Mouse (Mus musculus): ENCODE measurements at regions not wholly inside any gene's neighbourhood (a gene's known extent, or its start where the extent isn't known, plus 50 kb on each side); places are given as distances from the start of the nearest gene placed in this dataset.

DNA sequence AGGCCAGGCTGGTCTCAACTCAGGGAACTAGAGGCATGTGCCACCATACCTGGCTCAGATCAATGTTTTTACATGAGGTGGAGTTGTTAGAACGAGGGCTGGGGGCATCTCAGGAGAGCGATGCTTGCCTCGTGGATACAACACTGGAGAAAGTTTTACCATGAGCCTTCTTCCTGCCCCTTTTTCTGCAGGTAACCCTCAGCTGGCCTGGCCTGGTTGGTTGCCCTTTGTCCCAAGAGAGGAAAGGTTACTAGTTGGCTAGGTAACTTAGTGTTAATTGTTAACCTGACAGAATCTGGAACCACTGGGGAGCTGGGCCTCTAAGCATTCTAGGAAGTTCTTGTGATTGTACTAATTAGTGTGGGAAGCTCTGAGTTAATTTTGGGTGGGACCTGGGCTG lies 81.0 kb upstream of the Sertad2 start:
- DNase-seq (ENCODE audit: low spot score) = no peak

DNA sequence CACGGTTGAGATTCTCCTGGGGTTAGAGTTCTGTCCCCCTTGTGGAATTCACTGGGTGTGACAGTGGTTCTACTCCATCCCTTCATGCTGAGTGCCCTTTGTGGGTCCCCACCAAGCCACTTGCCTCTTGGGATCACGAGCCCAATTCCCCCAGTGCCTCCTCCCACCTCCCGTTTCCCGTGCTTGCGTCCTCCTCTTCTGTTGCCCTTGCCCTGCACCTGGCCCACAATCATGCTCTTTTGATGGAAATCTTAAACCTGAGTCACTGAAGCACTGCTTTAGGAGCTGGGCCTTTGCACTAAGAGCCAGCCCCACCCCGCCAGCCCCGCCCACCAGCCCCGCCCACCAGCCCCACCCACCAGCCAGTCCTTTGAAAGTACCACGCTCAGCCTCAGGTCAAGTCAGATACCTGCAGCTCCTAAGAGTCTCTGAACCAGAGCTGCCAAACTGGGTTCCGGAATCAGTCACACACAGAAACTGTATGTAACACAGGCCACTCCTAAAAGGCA lies 79.8 kb upstream of the Sertad2 start:
- no peak for DNase-seq (ENCODE audit: low spot score)

DNA sequence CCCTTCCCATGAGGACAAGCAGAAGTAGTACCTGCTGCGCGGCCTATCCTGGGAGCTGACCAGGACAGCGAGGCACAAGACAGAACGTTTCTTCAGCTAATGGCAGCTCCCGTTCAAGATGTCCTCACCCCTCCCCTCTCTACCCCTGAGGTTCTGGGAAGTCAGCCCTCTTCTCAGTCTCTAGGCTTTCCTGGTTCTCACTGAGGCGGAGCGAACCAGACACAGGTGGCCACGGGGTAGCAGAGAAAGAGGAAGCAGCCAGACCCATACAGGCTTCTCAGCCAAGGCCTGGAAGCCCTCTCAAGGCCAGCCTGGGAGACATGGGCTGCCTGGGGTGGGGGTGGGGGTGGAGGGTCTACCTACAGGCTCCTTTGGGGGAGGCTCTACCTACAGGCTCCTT lies 78.5 kb upstream of the Sertad2 start:
- no peak for DNase-seq (ENCODE audit: low spot score)

DNA sequence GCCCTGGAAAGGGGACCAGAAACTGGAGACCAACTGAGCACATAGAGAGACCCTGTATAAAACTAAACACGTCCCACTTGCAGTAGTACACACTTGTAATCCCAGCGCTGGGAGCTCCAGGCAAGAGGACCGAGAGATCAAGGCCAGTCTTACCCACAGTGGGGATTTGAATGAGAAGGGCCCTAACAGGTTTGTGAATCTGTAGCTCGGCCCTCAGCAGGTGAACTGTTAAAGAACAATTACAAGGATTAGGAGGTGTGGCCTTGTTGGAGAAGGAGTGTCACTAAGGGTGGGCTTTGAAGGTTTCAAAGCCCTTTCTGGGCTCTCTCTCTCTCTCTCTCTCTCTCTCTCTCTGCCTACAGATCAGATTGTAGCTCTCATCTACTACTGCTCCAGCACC lies 76.5 kb upstream of the Sertad2 start:
- DNase-seq (ENCODE audit: low spot score) = no peak

DNA sequence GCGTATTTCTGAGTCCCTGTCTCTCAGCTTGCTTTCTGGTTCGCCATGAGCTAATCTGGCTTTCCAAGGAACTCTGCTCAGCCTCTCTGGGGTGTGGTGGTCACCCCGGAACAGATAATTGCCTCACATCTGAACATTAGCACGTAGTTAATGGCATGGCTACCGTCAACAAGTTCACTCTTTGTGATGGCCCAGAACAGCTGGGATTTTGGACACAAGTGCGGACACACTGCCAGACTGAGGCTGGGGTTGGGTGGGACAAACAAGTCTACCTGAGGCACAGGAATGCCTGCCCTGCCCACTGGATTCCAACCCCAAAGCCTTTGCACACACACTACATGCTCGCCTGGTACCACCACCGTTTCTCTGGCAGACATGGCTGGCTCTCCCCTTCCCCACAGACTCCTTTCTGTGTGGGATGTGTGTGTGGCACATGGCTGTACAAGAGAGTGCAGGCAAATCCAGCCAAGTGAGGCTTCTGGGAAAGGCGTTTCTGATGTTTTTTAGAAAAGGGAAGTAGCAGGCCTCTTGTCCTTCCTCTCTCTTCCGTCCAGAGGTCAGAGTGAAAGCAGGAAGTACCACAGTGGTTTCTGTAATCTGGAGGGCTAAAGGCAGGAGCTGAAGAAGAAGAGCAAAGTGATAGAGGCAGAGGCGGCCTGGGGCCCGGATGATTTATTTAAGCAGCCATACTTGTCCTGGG lies 74.6 kb upstream of the Sertad2 start:
- no peak for DNase-seq (ENCODE audit: low spot score)

DNA sequence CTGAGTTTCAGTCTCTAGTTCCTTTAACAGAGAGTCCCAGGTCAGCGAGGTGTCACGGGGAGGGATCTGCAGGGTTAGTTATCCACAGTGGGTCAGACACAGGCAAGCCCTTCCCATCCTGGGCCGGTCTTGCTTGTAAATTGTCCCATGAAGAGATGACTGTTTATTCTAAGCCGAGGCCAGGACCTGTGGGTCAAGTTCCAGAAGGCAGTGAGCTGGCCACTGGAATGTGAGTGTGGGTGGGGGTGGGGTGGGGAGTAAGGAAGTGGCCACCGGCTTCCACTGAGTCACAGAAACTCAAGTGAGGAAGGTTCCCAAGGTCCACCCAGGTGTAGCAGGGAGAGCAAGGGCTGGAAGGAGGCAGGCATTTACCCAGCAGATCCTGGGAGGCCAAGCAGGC lies 73.7 kb upstream of the Sertad2 start:
- no peak for DNase-seq (ENCODE audit: low spot score)

DNA sequence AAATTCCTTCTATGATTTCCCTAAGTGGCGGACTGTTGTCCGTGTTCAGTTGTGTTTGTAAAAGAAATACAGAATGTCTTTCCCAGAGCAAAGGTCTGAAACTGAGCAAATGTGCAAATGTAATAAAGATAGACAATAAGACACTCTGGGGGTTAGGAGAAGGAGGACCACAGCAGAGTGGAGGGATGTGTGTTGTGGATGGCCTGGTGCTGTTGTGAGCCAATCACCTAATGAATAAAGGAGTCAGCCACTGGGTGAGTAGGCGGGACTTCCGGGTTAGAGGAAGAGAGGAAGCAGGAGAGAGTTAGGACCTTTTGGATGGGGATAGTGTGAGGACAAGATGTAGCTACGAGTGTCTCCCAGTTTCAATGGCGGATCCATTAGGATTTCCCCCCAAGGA lies 72.7 kb upstream of the Sertad2 start:
- DNase-seq (ENCODE audit: low spot score) = no peak

DNA sequence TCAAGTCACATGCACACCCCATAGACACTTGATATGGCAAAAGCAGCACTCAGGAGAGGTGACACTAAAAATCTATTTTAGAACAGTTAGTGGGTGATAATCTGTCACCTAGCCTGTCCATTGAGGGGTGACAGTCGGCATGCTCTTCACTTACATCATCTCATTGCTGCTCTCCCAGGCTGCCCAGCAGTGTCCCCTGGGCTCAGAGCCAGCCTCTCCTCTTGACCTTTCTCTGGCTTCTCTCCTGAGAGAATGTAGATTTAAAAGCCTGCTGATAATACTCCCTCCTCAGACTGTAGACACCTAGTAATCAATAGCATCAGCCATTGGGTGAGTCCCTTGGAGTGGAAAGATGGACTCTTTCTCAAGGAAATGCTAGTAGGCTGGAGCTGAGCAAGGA lies 70.7 kb upstream of the Sertad2 start:
- no peak for DNase-seq (ENCODE audit: low spot score)

DNA sequence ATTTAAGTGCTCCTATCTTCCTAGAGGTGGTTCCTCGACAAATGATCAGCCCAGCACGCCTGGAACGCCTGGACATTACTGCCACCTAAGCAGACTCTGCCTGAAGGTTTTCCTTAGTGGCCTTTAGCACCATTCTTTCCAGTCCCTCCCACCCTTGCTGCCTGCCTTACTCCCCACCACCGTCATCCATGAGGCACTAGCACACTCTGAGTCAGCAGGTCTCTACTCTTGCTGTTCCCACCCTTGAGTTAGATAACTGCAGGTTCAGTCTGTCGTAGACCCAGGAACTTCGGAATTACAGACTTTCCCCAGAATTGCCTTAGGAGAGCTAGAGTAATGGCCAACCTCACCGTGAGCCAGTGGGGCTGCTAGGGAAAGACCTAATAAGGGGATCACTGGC lies 67.4 kb upstream of the Sertad2 start:
- DNase-seq (ENCODE audit: low spot score) = no peak

DNA sequence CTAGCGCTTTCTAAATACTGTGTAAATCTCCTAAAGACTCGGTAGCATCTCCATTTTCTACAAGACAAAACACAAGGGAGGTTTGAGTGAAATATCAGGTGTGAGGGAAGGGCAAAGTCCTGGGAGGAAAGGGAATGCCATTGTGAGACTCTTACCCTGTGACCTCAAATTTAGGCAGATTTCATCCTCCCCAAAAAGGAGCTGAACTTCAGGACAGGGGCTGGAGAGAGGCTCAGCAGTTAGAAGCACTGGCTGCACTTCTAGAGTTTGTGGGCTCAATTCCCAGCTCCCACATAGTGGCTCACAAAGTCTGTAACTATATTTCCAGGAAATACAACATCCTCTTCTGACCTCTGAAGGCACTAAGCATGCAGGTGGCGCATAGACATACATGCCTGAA lies 66.6 kb upstream of the Sertad2 start:
- no peak for DNase-seq (ENCODE audit: low spot score)

DNA sequence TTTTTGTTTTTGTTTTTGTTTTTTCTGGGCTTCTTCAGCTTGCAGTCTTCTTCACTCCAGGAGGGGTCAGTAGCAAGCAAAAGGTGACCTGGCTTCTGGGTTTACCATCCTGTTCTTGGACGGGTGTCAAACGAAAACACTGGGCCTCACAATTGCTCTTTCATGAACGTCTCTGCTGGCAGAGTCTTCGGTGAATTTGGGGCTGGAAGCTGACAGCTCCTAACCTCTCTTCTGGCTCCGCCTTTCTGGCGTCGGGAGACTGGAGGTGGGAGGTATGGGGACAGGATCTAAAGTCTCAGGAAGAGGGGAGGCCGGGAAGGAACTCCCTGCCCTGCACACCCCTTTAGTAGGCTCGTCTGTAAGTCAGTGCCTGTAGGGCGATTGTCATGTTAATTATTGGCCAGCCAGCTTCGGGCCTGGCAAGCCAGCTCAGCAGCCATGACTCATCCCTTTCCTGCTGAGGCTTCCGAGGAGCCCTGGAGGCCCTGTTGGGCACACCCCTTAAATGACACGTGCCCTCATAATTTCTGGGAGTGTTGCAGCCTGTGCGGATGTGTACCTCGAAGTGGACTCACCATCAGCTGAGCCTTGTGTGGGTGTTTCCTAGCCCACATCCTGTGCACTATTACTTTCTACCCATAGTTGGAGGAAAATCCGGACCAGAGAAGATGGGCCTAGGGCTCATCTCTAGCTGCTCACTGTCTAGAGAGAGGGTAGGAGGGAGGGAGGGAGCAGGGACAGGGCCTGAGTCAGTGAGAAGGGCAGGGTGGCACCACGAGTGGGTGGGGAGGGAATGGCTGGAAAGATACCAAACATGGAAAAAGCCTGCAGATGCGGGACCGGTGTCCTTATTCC lies 65.6 kb upstream of the Sertad2 start:
- DNase-seq (ENCODE audit: low spot score) = peak; percentile 49

DNA sequence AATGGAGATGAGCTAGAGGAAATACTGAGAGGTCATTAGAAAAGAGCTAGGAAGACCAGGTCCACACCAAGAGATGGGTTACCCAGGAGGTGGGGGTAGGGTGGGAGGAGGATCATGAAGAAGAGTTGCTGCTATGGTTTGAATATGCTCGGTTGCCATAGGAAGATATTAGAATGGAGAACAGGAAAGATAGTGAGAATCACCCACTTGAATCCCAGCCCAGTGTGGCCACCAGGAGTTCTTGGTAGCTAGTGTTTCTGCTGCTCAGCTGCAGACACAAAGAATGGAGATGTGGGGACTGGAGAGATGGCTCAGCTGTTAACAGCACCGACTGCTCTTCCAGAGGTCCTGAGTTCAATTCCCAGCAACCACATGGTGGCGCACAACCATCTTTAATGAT lies 62.4 kb upstream of the Sertad2 start:
- DNase-seq (ENCODE audit: low spot score) = no peak

DNA sequence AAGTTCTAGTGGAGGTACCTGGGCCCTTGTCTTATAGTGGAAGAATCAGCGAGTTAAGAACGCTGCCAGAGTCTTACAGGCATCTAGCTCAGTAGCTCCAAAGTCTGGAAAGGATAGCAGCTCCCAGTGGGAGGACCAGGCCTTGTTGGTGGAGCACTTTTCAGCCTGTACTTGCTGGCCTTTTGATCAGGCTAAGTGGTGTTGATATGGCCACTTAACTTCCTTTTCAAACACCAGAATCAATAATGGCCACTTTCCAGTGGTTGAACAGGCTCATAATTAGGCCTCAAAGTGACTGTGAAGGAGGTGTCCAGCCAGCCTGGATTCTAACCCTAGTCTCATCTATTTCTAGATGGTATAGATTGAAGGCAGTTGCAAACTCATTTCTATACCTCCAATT lies 57.7 kb upstream of the Sertad2 start:
- no peak for DNase-seq (ENCODE audit: low spot score)
